Mouse (Mus musculus): ENCODE data around the gene Ranbp10. TPM values are rescaled to one million over a fixed set of nuclear protein-coding genes. Genes with fewer than 3 reads are reported as not detected.
A peak's percentile ranks its signal among the peaks of the same experiment; 100 is the strongest.

The Ranbp10 gene
- polyA plus RNA-seq, 1 experiment from 2014 or later = 9.6 TPM

GRCm38 (mm10) chr8:105799091-105799812 is 27.9 kb downstream of the Ranbp10 start:
- WGBS = 79% methylated on average over 8 of the region's 8 CpGs
- H3K4me1 ChIP-seq = 0 out of 2 replicates have a peak, but pooled peaks cover 2% of the 10 kb centered on the region
- no peak overlapping the region for H3K4me3 ChIP-seq
- DNase-seq (ENCODE audit: low spot score) = no peak
- no peaks in the 10 kb centered on the region for H3K9me3 ChIP-seq (replicated peaks)
- peaks cover 35% of the 10 kb centered on the region for H3K36me3 ChIP-seq
- H3K27me3 ChIP-seq (ENCODE audit: low read depth, poor library complexity, severe bottlenecking) = no peaks in the 10 kb centered on the region
- H3K27ac ChIP-seq (replicated peaks) = peak overlapping the region; percentile 24; the same call in 1 of the 2 replicates

GRCm38 (mm10) chr8:105798408-105798807 is 28.7 kb downstream of the Ranbp10 start:
- H3K4me1 ChIP-seq = 0 out of 2 replicates have a peak, but pooled peaks cover 2% of the 10 kb centered on the region
- no peak for DNase-seq (ENCODE audit: low spot score)
- 94% methylated on average over 5 of the region's 5 CpGs for WGBS
- H3K36me3 ChIP-seq = peaks cover 30% of the 10 kb centered on the region
- no peak overlapping the region for H3K27ac ChIP-seq (replicated peaks)
- no peaks in the 10 kb centered on the region for H3K9me3 ChIP-seq (replicated peaks)
- H3K4me3 ChIP-seq = no peak overlapping the region
- no peaks in the 10 kb centered on the region for H3K27me3 ChIP-seq (ENCODE audit: low read depth, poor library complexity, severe bottlenecking)

GRCm38 (mm10) chr8:105795785-105796184 is 31.4 kb downstream of the Ranbp10 start:
- Histone ChIP-seq H3K27me3 (ENCODE audit: low read depth, poor library complexity, severe bottlenecking) (no peaks in the 10 kb centered on the region), H3K4me3 (no peak overlapping the region), H3K36me3 (peaks cover 29% of the 10 kb centered on the region), H3K4me1 (0 out of 2 replicates have a peak, but pooled peaks cover 2% of the 10 kb centered on the region), H3K9me3 (replicated peaks) (no peaks in the 10 kb centered on the region), H3K27ac (replicated peaks) (no peak overlapping the region)
- DNase-seq (ENCODE audit: low spot score) = no peak
- 100% methylated on average over 1 of the region's 1 CpGs for WGBS

GRCm38 (mm10) chr8:105794009-105794598 is 33.0 kb downstream of the Ranbp10 start:
- Histone ChIP-seq H3K36me3 (peaks cover 27% of the 10 kb centered on the region), H3K27me3 (ENCODE audit: low read depth, poor library complexity, severe bottlenecking) (no peaks in the 10 kb centered on the region), H3K4me3 (no peak overlapping the region), H3K27ac (replicated peaks) (no peak overlapping the region), H3K4me1 (no peaks in the 10 kb centered on the region), H3K9me3 (replicated peaks) (no peaks in the 10 kb centered on the region)
- no peak for DNase-seq (ENCODE audit: low spot score)
- WGBS = 87% methylated on average over 3 of the region's 3 CpGs

GRCm38 (mm10) chr8:105793331-105793730 is 33.8 kb downstream of the Ranbp10 start:
- H3K27ac ChIP-seq (replicated peaks) = no peak overlapping the region
- no peaks in the 10 kb centered on the region for H3K4me1 ChIP-seq
- H3K4me3 ChIP-seq = no peak overlapping the region
- no peaks in the 10 kb centered on the region for H3K27me3 ChIP-seq (ENCODE audit: low read depth, poor library complexity, severe bottlenecking)
- WGBS = 96% methylated on average over 1 of the region's 1 CpGs
- peaks cover 20% of the 10 kb centered on the region for H3K36me3 ChIP-seq
- no peaks in the 10 kb centered on the region for H3K9me3 ChIP-seq (replicated peaks)
- no peak for DNase-seq (ENCODE audit: low spot score)

DNA sequence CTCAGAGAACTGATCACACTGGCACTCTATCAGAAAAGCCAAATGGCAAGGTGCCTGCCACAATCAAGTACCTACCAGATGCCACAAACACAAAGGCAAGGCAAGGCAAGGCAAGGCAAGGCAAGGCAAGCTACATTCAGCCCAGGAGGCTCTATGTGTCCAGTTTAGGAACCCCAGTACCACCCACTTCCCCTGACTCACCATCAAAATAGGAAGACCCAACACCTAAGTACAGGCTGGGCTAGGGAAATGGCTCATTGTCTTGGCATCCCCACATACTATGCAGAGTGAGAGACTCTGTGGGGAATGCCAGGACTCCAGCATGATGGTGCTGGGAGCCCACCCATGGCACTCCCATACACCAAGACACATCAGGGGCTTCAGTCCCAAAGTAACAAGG is 37.5 kb downstream of the Ranbp10 start:
- no peak for DNase-seq (ENCODE audit: low spot score)

DNA sequence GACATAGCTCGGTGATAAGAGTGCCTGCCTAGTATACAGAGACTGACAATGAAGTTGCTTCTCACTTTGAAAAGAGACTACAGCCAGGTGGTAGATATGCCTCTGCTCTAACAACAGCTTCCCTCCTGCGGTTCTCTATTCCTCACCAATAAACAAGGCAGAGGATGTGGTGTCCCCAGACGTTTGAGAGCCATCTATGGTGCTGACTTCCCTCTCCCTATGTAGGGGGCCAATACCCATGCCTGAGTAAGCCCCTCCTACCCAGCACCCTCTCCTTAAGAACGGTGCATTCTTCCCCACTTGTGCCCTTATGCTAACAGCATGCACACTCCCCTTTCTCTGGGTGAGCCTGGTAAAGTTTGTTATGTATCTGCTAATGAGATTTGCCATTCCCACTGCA is 38.2 kb downstream of the Ranbp10 start:
- no peak overlapping the region for H3K27ac ChIP-seq (replicated peaks)
- no peaks in the 10 kb centered on the region for H3K9me3 ChIP-seq (replicated peaks)
- peaks cover 43% of the 10 kb centered on the region for H3K36me3 ChIP-seq
- no peaks in the 10 kb centered on the region for H3K27me3 ChIP-seq (ENCODE audit: low read depth, poor library complexity, severe bottlenecking)
- DNase-seq (ENCODE audit: low spot score) = no peak
- peaks cover 6% of the 10 kb centered on the region for H3K4me1 ChIP-seq
- 64% methylated on average over 4 of the region's 4 CpGs for WGBS
- no peak overlapping the region for H3K4me3 ChIP-seq

More for the DNA sequence above, 37.5 kb downstream of the Ranbp10 start:
- peaks cover 38% of the 10 kb centered on the region for H3K36me3 ChIP-seq
- no peak overlapping the region for H3K27ac ChIP-seq (replicated peaks)
- no peak overlapping the region for H3K4me3 ChIP-seq
- H3K4me1 ChIP-seq = peaks cover 6% of the 10 kb centered on the region
- no peaks in the 10 kb centered on the region for H3K9me3 ChIP-seq (replicated peaks)
- H3K27me3 ChIP-seq (ENCODE audit: low read depth, poor library complexity, severe bottlenecking) = no peaks in the 10 kb centered on the region

- peaks cover 50% of the 10 kb centered on the region for H3K36me3 ChIP-seq
- DNase-seq (ENCODE audit: low spot score) = peak; percentile 59
- peaks cover 6% of the 10 kb centered on the region for H3K4me1 ChIP-seq
- H3K4me3 ChIP-seq = no peak overlapping the region
- no peak overlapping the region for H3K27ac ChIP-seq (replicated peaks)
- WGBS = 85% methylated on average over 2 of the region's 2 CpGs
- H3K27me3 ChIP-seq (ENCODE audit: low read depth, poor library complexity, severe bottlenecking) = no peaks in the 10 kb centered on the region
- no peaks in the 10 kb centered on the region for H3K9me3 ChIP-seq (replicated peaks)
Measured at GRCm38 (mm10) chr8:105788241-105788640, 38.9 kb downstream of the Ranbp10 start.

DNA sequence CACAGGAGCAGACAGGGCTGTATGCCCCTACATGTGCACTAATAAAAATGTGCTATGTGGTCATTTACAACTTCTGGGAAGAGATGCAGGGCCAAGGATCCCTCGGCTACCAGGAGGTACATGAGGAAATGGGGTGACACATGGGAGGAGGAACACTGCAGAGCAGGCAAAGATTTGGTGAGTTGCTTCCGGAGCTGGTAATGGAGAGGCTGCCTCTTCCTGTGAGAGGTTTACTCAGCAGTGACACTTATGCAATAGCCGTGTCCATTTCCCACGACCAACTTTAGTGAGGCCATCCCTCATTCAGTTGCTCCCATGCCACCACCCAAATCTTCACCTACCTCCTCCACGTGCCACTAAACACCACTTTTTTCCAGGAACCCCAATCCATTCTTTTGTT is 46.9 kb downstream of the Ranbp10 start:
- WGBS = 94% methylated on average over 5 of the region's 5 CpGs
- H3K4me1 ChIP-seq = no peaks in the 10 kb centered on the region
- no peaks in the 10 kb centered on the region for H3K27me3 ChIP-seq (ENCODE audit: low read depth, poor library complexity, severe bottlenecking)
- no peak overlapping the region for H3K4me3 ChIP-seq
- H3K36me3 ChIP-seq = peaks cover 95% of the 10 kb centered on the region
- no peaks in the 10 kb centered on the region for H3K9me3 ChIP-seq (replicated peaks)
- no peak overlapping the region for H3K27ac ChIP-seq (replicated peaks)
- no peak for DNase-seq (ENCODE audit: low spot score)

DNA sequence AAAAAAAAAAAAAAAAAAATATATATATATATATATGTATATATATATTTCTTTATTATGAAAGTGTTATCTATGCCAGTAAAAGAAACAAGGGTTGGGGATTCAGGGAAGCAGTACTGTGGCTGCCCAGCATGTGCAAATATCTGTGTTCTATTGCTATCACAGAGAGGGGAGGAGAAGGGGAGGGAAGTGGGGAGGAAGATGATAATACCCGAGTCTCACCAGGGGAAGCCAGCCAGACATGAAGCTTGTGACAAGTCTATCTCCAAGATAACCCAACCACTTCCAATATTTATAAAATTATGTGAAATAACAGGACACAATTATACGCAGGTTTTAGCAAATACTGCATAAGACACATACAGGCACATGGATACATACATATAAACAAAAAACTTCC is 49.3 kb downstream of the Ranbp10 start:
- no peaks in the 10 kb centered on the region for H3K9me3 ChIP-seq (replicated peaks)
- H3K36me3 ChIP-seq = peaks cover 99% of the 10 kb centered on the region
- WGBS = 96% methylated on average over 2 of the region's 2 CpGs
- no peak overlapping the region for H3K27ac ChIP-seq (replicated peaks)
- no peak for DNase-seq (ENCODE audit: low spot score)
- no peak overlapping the region for H3K4me3 ChIP-seq
- no peaks in the 10 kb centered on the region for H3K4me1 ChIP-seq
- no peaks in the 10 kb centered on the region for H3K27me3 ChIP-seq (ENCODE audit: low read depth, poor library complexity, severe bottlenecking)

- Histone ChIP-seq H3K27me3 (ENCODE audit: low read depth, poor library complexity, severe bottlenecking) (no peaks in the 10 kb centered on the region), H3K4me1 (no peaks in the 10 kb centered on the region), H3K27ac (replicated peaks) (no peak overlapping the region), H3K4me3 (no peak overlapping the region), H3K36me3 (peaks cover 96% of the 10 kb centered on the region), H3K9me3 (replicated peaks) (no peaks in the 10 kb centered on the region)
- WGBS = 93% methylated on average over 5 of the region's 5 CpGs
- DNase-seq (ENCODE audit: low spot score) = no peak
Measured at GRCm38 (mm10) chr8:105774498-105774897, 52.7 kb downstream of the Ranbp10 start.

GRCm38 (mm10) chr8:105773441-105773861 is 53.7 kb downstream of the Ranbp10 start:
- peaks cover 96% of the 10 kb centered on the region for H3K36me3 ChIP-seq
- H3K27ac ChIP-seq (replicated peaks) = no peak overlapping the region
- H3K4me1 ChIP-seq = no peaks in the 10 kb centered on the region
- DNase-seq (ENCODE audit: low spot score) = no peak
- no peak overlapping the region for H3K4me3 ChIP-seq
- no peaks in the 10 kb centered on the region for H3K27me3 ChIP-seq (ENCODE audit: low read depth, poor library complexity, severe bottlenecking)
- H3K9me3 ChIP-seq (replicated peaks) = no peaks in the 10 kb centered on the region
- 92% methylated on average over 1 of the region's 1 CpGs for WGBS

- H3K36me3 ChIP-seq = peaks cover 88% of the 10 kb centered on the region
- WGBS = 91% methylated on average over 12 of the region's 12 CpGs
- no peak overlapping the region for H3K4me3 ChIP-seq
- H3K27me3 ChIP-seq (ENCODE audit: low read depth, poor library complexity, severe bottlenecking) = no peaks in the 10 kb centered on the region
- H3K27ac ChIP-seq (replicated peaks) = no peak overlapping the region
- DNase-seq (ENCODE audit: low spot score) = no peak
- H3K4me1 ChIP-seq = no peaks in the 10 kb centered on the region
- no peaks in the 10 kb centered on the region for H3K9me3 ChIP-seq (replicated peaks)
Measured at GRCm38 (mm10) chr8:105771398-105772175, 55.6 kb downstream of the Ranbp10 start.

Data from midbrain, embryonic 10.5 days (tissue).